Comparison of ENCODE assay signal across 11 mouse cellular contexts in genomic region chr17:10507466-10507865, GRCm38 (mm10).
DNase-seq lines count a peak whose midpoint lies in the region; ATAC-seq and TF ChIP-seq lines count a peak whose summit lies in the region.
"Had no signal": no experiment of that assay in that cellular context is flagged by ENCODE, and none has a peak within 500 bp of the region (broad histone marks: within the 10 kb centered on the region; RNA-seq: fewer than 3 reads in every experiment).

No protein-coding gene starts in this region.

- no peaks in the 10 kb centered on the region for H3K9me3 ChIP-seq in forebrain, embryonic 16.5 days (ENCODE audit: control insufficient read depth, low read length)
- no peaks in the 10 kb centered on the region for H3K9me3 ChIP-seq in midbrain, embryonic 15.5 days
- H3K9me3 ChIP-seq: heart, embryonic 12.5 days had no signal

- WGBS in cerebellum, adult 2 months = 7% methylated on average over 10 of the region's 10 CpGs
- 6% methylated on average over 10 of the region's 10 CpGs for WGBS in forebrain, embryonic 16.5 days
- 32% methylated on average over 10 of the region's 10 CpGs for WGBS in midbrain, embryonic 15.5 days

- TF ChIP-seq CTCF in cerebellum, adult 2 months (IDR thresholded peaks at IDR 0.05; ENCODE audit: borderline replicate concordance, insufficient read depth, low read depth, low read length) = no peak

- H3K4me3 ChIP-seq in cerebellum, adult 2 months (replicated peaks; ENCODE audit: insufficient read depth, low read depth, low read length) = no peak overlapping the region
- 0 out of 2 replicates have a peak overlapping the region, but pooled peaks have one; percentile 4 for H3K4me3 ChIP-seq in forebrain, embryonic 16.5 days (replicated peaks; ENCODE audit: low read length)
- H3K4me3 ChIP-seq in midbrain, embryonic 15.5 days = no peak overlapping the region
- H3K4me3 ChIP-seq: heart, embryonic 12.5 days had no signal

- no peak overlapping the region for H3K27ac ChIP-seq in cerebellum, adult 2 months (ENCODE audit: insufficient read depth, low read length)
- peak overlapping the region; percentile 54 for H3K27ac ChIP-seq in forebrain, embryonic 16.5 days (ENCODE audit: low read length)
- peak overlapping the region; percentile 23 for H3K27ac ChIP-seq in midbrain, embryonic 15.5 days

- H3K4me1 ChIP-seq in cerebellum, adult 2 months (ENCODE audit: control insufficient read depth, insufficient read depth, low read length) = no peaks in the 10 kb centered on the region; the same call in 1 of the 2 replicates
- H3K4me1 ChIP-seq in forebrain, embryonic 16.5 days (replicated peaks; ENCODE audit: control insufficient read depth, insufficient read depth, low read length) = peaks cover 15% of the 10 kb centered on the region
- H3K4me1 ChIP-seq in midbrain, embryonic 15.5 days = peaks cover 7% of the 10 kb centered on the region; the same call in 1 of the 2 replicates

- no peak overlapping the region for H3K9ac ChIP-seq in forebrain, embryonic 16.5 days (replicated peaks; ENCODE audit: low read depth, low read length)
- H3K9ac ChIP-seq in midbrain, embryonic 15.5 days = no peak overlapping the region
- H3K9ac ChIP-seq: heart, embryonic 12.5 days; lung, embryonic 14.5 days had no signal

- ATAC-seq in forebrain, embryonic 16.5 days = peak; percentile 96
- peak; percentile 85; the same call in 1 of the 2 replicates for ATAC-seq in midbrain, embryonic 15.5 days (replicated peaks)

- peak overlapping the region; percentile 44 for H3K4me2 ChIP-seq in forebrain, embryonic 16.5 days (ENCODE audit: low read length)
- no peak overlapping the region; the same call in 1 of the 2 replicates for H3K4me2 ChIP-seq in midbrain, embryonic 15.5 days
- H3K4me2 ChIP-seq: heart, embryonic 12.5 days; lung, embryonic 14.5 days had no signal

- TF ChIP-seq POLR2A in cerebellum, adult 2 months (IDR thresholded peaks at IDR 0.05; ENCODE audit: borderline replicate concordance, insufficient read depth, low read length) = no peak

- H3K36me3 ChIP-seq in forebrain, embryonic 16.5 days (ENCODE audit: control insufficient read depth, insufficient read depth) = no peaks in the 10 kb centered on the region
- no peaks in the 10 kb centered on the region for H3K36me3 ChIP-seq in midbrain, embryonic 15.5 days (replicated peaks)
- H3K36me3 ChIP-seq: heart, embryonic 12.5 days had no signal

- peak; percentile 48 to 79 for DNase-seq in layer of hippocampus, adult 18-20 months (ENCODE audit: low spot score in 2 of 2)
- no peak for DNase-seq in layer of hippocampus, adult 9-10 months (ENCODE audit: low spot score)
- peak; percentile 34 to 63 for DNase-seq in cerebellum, adult 2 months
- DNase-seq in adrenal gland, postnatal 25 days = no peak
- no peak for DNase-seq in adrenal gland, postnatal 14 days
- DNase-seq: adrenal gland, adult 2 months; kidney, postnatal 36 days; lung, embryonic 14.5 days had no signal

- no peaks in the 10 kb centered on the region for H3K27me3 ChIP-seq in cerebellum, adult 2 months (ENCODE audit: control insufficient read depth, insufficient read depth, low read length)
- H3K27me3 ChIP-seq in forebrain, embryonic 16.5 days (replicated peaks; ENCODE audit: control insufficient read depth, insufficient read depth, low read length) = no peaks in the 10 kb centered on the region
- H3K27me3 ChIP-seq in midbrain, embryonic 15.5 days (replicated peaks) = no peaks in the 10 kb centered on the region
- H3K27me3 ChIP-seq: heart, embryonic 12.5 days had no signal

Comparison
In these comparisons a context has a peak if more than half of its experiments do, and no peak if none do; other contexts are left out.
1. DNase-seq: peak in layer of hippocampus, adult 18-20 months (2 of 2) and cerebellum, adult 2 months (2 of 2); none in layer of hippocampus, adult 9-10 months (single experiment), adrenal gland, postnatal 25 days (single experiment) and adrenal gland, postnatal 14 days (single experiment).